Mouse (Mus musculus) cerebellum, adult 2 months (tissue): Measurements from ENCODE around the gene Fgfr2.

Experiments used
- CTCF ChIP-seq: fragments of 200-500 bp; IDR thresholded peaks from 2 replicates; pipeline ENCODE4 v1.5.1; 2011; ENCODE audit warnings: low read depth, mild to moderate bottlenecking, control low read depth, low read length, moderate library complexity, borderline replicate concordance; ENCODE audit not compliant: insufficient read depth
- POLR2A ChIP-seq: fragments of 200-500 bp; IDR thresholded peaks from 2 replicates; pipeline ENCODE4 v1.6.1; 2011; ENCODE audit warnings: low read length, control low read depth, borderline replicate concordance; ENCODE audit not compliant: insufficient read depth

DNA sequence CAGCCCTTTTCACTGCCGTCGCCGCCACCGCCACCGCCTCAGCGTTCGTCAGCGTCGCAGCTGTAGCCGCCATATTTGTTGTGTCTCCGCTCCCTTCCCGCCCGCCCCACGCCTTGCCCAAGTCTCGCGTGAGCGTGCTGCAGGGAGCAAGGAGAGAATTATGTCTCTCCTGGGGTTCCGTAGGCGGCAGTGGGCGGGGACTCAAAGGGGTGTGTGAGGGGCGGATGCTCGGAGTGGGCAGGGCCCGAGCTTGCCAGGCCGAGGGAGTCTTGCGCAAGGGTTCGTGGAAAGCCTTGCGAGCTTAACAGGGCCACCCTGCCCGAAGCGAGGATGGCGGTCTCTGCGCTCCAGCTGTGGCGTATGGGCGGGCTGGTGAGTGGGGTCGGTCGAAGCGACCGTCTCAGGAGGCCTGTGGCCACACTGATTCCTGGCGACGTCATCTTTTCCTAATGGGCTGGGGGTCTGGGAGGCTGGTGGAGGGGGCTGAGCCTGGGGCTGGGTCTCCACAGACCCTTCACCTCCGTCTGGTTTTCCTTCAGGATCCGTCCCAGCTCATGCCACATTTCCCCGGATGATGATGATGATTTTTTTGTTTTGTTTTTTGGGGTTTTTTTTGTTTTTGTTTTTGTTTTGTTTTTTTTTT, 1712.6 kb downstream of the Fgfr2 start, which contains the start of the genes Ikzf5 and Acadsb:
- TF ChIP-seq CTCF: no peak
- TF ChIP-seq POLR2A: peak; percentile 82; the same call in 1 of the 2 replicates
